Mouse (Mus musculus) gastrocnemius, adult 2 months (tissue): ENCODE results near the gene Trp53. TPM values are rescaled to one million over a fixed set of nuclear protein-coding genes. Genes with fewer than 3 reads are reported as not detected.

Source experiments
- DNase-seq: peaks from one replicate; pipeline ENCODE4 v3.0.0; 2022
- H3K27ac ChIP-seq: fragments of 200-600 bp; 2 replicates; pipeline ENCODE4 v1.8.1; 2022; ENCODE audit warnings: mild to moderate bottlenecking
- H3K4me3 ChIP-seq: fragments of 200-600 bp; 2 replicates; pipeline ENCODE4 v1.8.1; 2022; ENCODE audit warnings: mild to moderate bottlenecking, moderate library complexity
- CTCF ChIP-seq: fragments of 200-600 bp; IDR thresholded peaks from 2 replicates; pipeline ENCODE4 v1.8.1; 2022; ENCODE audit warnings: antibody characterized with exemption, mild to moderate bottlenecking, moderate library complexity
- intact Hi-C: fragments of 180-260 bp; cut with DNase I; formaldehyde crosslinking; loops from one replicate; pipeline ENCODE4 v1.15.1; 2025
- total RNA-seq, 2 experiments: library from RNA; stranded (reverse); gene quantifications; 2 replicates each; pipeline ENCODE4 v1.2.3; 2021

Gene Trp53
- total RNA-seq, 2 experiments from 2014 or later = 12.9 to 16.5 TPM

GRCm38 (mm10) chr11:69552622-69553340, 27.4 kb upstream of the Trp53 start:
- no peak overlapping the region for H3K27ac ChIP-seq
- DNase-seq = no peak
- intact Hi-C loops = no loop called here
- TF ChIP-seq CTCF = no peak
- H3K4me3 ChIP-seq = no peak overlapping the region

- no peak for DNase-seq
- TF ChIP-seq CTCF = no peak
- intact Hi-C loops = no loop called here
- H3K4me3 ChIP-seq = no peak overlapping the region
- no peak overlapping the region for H3K27ac ChIP-seq
Observed at GRCm38 (mm10) chr11:69553341-69553721, 26.8 kb upstream of the Trp53 start.

- intact Hi-C loops = no loop called here
- Histone ChIP-seq H3K4me3 (no peak overlapping the region), H3K27ac (no peak overlapping the region)
- no peak for TF ChIP-seq CTCF
- DNase-seq = no peak
Observed at GRCm38 (mm10) chr11:69554539-69555140, 25.5 kb upstream of the Trp53 start.

GRCm38 (mm10) chr11:69557381-69557958, 22.7 kb upstream of the Trp53 start:
- intact Hi-C loops = no loop called here
- Histone ChIP-seq H3K4me3 (no peak overlapping the region), H3K27ac (no peak overlapping the region)
- no peak for DNase-seq
- TF ChIP-seq CTCF = no peak

- Histone ChIP-seq H3K27ac (no peak overlapping the region), H3K4me3 (no peak overlapping the region)
- intact Hi-C loops = no loop called here
- TF ChIP-seq CTCF = no peak
- DNase-seq = no peak
Observed at GRCm38 (mm10) chr11:69558756-69559155, 21.4 kb upstream of the Trp53 start.

GRCm38 (mm10) chr11:69559183-69559582, 21.0 kb upstream of the Trp53 start:
- H3K27ac ChIP-seq = no peak overlapping the region
- DNase-seq = no peak
- TF ChIP-seq CTCF = no peak
- H3K4me3 ChIP-seq = no peak overlapping the region
- intact Hi-C loops = no loop called here

GRCm38 (mm10) chr11:69559851-69560765, 20.1 kb upstream of the Trp53 start, which contains the start of gene Efnb3:
Gene Efnb3, minus strand, starts transcription at chr11:69560205.
- no peak for DNase-seq
- TF ChIP-seq CTCF = no peak
- intact Hi-C loops = no loop called here
- H3K27ac ChIP-seq = no peak within 1 kb of the TSS
- H3K4me3 ChIP-seq = peak within 1 kb of the TSS; percentile 61

GRCm38 (mm10) chr11:69560896-69561854, 19.0 kb upstream of the Trp53 start:
- intact Hi-C loops = no loop called here
- H3K4me3 ChIP-seq = no peak overlapping the region
- DNase-seq = no peak
- TF ChIP-seq CTCF = no peak
- H3K27ac ChIP-seq = no peak overlapping the region

GRCm38 (mm10) chr11:69563373-69563772, 16.8 kb upstream of the Trp53 start:
- no peak for DNase-seq
- Histone ChIP-seq H3K4me3 (no peak overlapping the region), H3K27ac (no peak overlapping the region)
- no peak for TF ChIP-seq CTCF
- intact Hi-C loops = no loop called here

- intact Hi-C loops = no loop called here
- no peak for TF ChIP-seq CTCF
Observed at GRCm38 (mm10) chr11:69564391-69564790, 15.8 kb upstream of the Trp53 start.

GRCm38 (mm10) chr11:69565131-69565530, 15.0 kb upstream of the Trp53 start:
- Histone ChIP-seq H3K27ac (no peak overlapping the region), H3K4me3 (no peak overlapping the region)
- intact Hi-C loops = no loop called here
- no peak for DNase-seq
- TF ChIP-seq CTCF = no peak

More at GRCm38 (mm10) chr11:69564391-69564790, 15.8 kb upstream of the Trp53 start:
- Histone ChIP-seq H3K4me3 (no peak overlapping the region), H3K27ac (no peak overlapping the region)
- no peak for DNase-seq
